Mouse (Mus musculus) embryo, embryonic 11 days (tissue): Measurements from ENCODE around the gene 2310007B03Rik.
A peak's percentile ranks its signal among the peaks of the same experiment; 100 is the strongest.
"Not testable (repeated sequence)": the region's sequence is repeated elsewhere in the genome, so short reads cannot be mapped to it uniquely, and the experiment has no call there.

Source experiments
- DNase-seq: peaks from one replicate; pipeline ENCODE4 v3.0.0-alpha.2; 2015

The 2310007B03Rik gene

GRCm38 (mm10) chr1:93160501-93161133, at the start of gene 2310007B03Rik:
Gene 2310007B03Rik, minus strand, starts transcription at chr1:93160948.
- no peak for DNase-seq

- DNase-seq = peak; percentile 47
These were observed 49.5 kb upstream of the 2310007B03Rik start for GRCm38 (mm10) chr1:93210213-93210641.

GRCm38 (mm10) chr1:93207536-93208064, 46.9 kb upstream of the 2310007B03Rik start:
- no peak for DNase-seq

GRCm38 (mm10) chr1:93206277-93206970, 45.7 kb upstream of the 2310007B03Rik start:
- DNase-seq = peak; percentile 26

GRCm38 (mm10) chr1:93197916-93198315, 37.2 kb upstream of the 2310007B03Rik start:
- DNase-seq = no peak

GRCm38 (mm10) chr1:93197454-93197853, 36.7 kb upstream of the 2310007B03Rik start:
- not testable (repeated sequence) for DNase-seq

GRCm38 (mm10) chr1:93194961-93195360, 34.2 kb upstream of the 2310007B03Rik start:
- DNase-seq = no peak

GRCm38 (mm10) chr1:93190726-93191305, 30.1 kb upstream of the 2310007B03Rik start:
- DNase-seq = peak; percentile 20

GRCm38 (mm10) chr1:93184071-93184828, 23.5 kb upstream of the 2310007B03Rik start:
- DNase-seq = no peak

- no peak for DNase-seq
These were observed 21.5 kb upstream of the 2310007B03Rik start for GRCm38 (mm10) chr1:93182281-93182680.

- DNase-seq = peak; percentile 91
These were observed 16.0 kb upstream of the 2310007B03Rik start for GRCm38 (mm10) chr1:93176525-93177332.

GRCm38 (mm10) chr1:93175849-93176248, 15.1 kb upstream of the 2310007B03Rik start:
- peak; percentile 24 for DNase-seq

- DNase-seq = peak; percentile 89
These were observed 13.7 kb upstream of the 2310007B03Rik start for GRCm38 (mm10) chr1:93174399-93174798.

GRCm38 (mm10) chr1:93173665-93174064, 12.9 kb upstream of the 2310007B03Rik start:
- DNase-seq = no peak

GRCm38 (mm10) chr1:93168295-93168775, 7.6 kb upstream of the 2310007B03Rik start, which contains the start of gene Crocc2:
Gene Crocc2, plus strand, starts transcription at chr1:93168725.
- DNase-seq = no peak

GRCm38 (mm10) chr1:93166346-93167079, 5.8 kb upstream of the 2310007B03Rik start:
- no peak for DNase-seq

GRCm38 (mm10) chr1:93165447-93165846, 4.7 kb upstream of the 2310007B03Rik start:
- no peak for DNase-seq

GRCm38 (mm10) chr1:93162588-93162987, 1.8 kb upstream of the 2310007B03Rik start:
- no peak for DNase-seq

- DNase-seq = no peak
These were observed 1.2 kb upstream of the 2310007B03Rik start for GRCm38 (mm10) chr1:93161921-93162320.

- DNase-seq = no peak
These were observed 602 bp upstream of the 2310007B03Rik start for GRCm38 (mm10) chr1:93161350-93161749.
